Mouse (Mus musculus): Measurements from ENCODE around the gene Lpo. TPM values are rescaled to one million over a fixed set of nuclear protein-coding genes. Genes with fewer than 3 reads are reported as not detected.
A peak's percentile ranks its signal among the peaks of the same experiment; 100 is the strongest.

The Lpo gene
- polyA plus RNA-seq, 1 experiment from 2014 or later = 1.0 TPM

DNA sequence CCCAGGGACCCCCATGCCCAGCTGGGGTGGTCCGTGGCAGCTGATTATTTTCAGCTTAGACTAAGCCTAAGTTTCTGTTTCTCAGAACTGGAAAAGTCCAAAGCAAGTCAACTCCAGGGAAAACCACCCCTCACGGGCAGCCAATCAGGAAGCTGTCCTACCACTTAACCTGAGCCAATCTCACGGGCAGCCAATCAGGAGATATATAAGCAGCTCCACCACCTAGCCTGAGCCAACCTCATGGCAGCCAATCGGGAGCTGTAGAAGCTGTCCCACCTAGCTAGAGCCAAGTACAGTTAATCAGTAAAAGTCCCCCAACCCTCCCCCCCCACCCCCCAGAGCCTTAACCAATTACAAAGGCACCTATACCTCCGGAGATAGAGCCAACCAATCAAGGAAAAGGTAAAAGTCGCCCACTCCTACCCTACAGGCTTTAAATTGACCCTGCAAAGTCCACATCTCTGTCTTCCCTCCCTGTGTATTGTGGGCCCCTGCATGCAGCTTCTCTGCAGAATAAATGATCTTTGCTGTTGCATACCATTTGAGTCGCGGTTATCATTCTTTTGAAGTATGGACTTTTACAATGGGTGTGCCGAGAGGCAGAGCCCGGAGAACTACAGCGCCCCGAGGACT lies 19.0 kb upstream of the Lpo start:
- H3K4me3 ChIP-seq = no peak overlapping the region
- no peak overlapping the region for H3K27ac ChIP-seq (replicated peaks)
- H3K4me1 ChIP-seq = no peaks in the 10 kb centered on the region
- 85% methylated on average over 12 of the region's 12 CpGs for WGBS
- no peak overlapping the region for H3K4me2 ChIP-seq (replicated peaks)
- no peaks in the 10 kb centered on the region for H3K36me3 ChIP-seq
- no peak for ATAC-seq (ENCODE audit: low FRiP score, low read depth)
- H3K9ac ChIP-seq (replicated peaks) = no peak overlapping the region
- no peaks in the 10 kb centered on the region for H3K9me3 ChIP-seq
- no peaks in the 10 kb centered on the region for H3K27me3 ChIP-seq

DNA sequence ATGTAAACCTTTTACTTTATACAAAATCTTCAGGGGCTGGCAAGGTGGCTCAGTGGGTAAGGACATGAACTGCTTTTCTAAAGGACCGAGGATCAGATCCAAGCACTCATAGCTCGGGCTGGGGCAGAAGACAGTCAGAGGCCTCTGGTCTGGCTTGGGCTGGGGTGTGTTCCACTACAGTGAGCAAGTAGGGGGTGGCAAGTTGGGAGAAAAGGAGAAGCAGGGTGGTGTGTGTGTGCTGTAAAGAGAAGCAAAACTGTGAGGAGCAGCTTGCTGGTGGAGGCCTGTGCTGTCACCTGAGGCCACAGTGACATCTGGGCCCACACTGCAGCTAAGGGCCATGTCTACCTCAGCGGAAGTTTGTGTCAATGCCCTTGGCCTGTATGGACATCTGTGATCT lies 13.3 kb upstream of the Lpo start:
- no peak overlapping the region for H3K9ac ChIP-seq (replicated peaks)
- H3K4me3 ChIP-seq = no peak overlapping the region
- H3K36me3 ChIP-seq = no peaks in the 10 kb centered on the region
- no peaks in the 10 kb centered on the region for H3K4me1 ChIP-seq
- no peaks in the 10 kb centered on the region; the same call in 1 of the 2 replicates for H3K27me3 ChIP-seq
- no peak for ATAC-seq (ENCODE audit: low FRiP score, low read depth)
- no peak overlapping the region for H3K4me2 ChIP-seq (replicated peaks)
- no peaks in the 10 kb centered on the region for H3K9me3 ChIP-seq
- H3K27ac ChIP-seq (replicated peaks) = no peak overlapping the region
- WGBS = 90% methylated on average over 3 of the region's 3 CpGs

GRCm38 (mm10) chr11:87840676-87841075 lies 12.6 kb upstream of the Lpo start:
- H3K27ac ChIP-seq (replicated peaks) = no peak overlapping the region
- no peaks in the 10 kb centered on the region for H3K36me3 ChIP-seq
- H3K4me3 ChIP-seq = no peak overlapping the region
- H3K27me3 ChIP-seq = no peaks in the 10 kb centered on the region; the same call in 1 of the 2 replicates
- H3K4me2 ChIP-seq (replicated peaks) = no peak overlapping the region
- H3K9ac ChIP-seq (replicated peaks) = no peak overlapping the region
- WGBS = 89% methylated on average over 8 of the region's 8 CpGs
- no peaks in the 10 kb centered on the region for H3K9me3 ChIP-seq
- H3K4me1 ChIP-seq = no peaks in the 10 kb centered on the region
- no peak for ATAC-seq (ENCODE audit: low FRiP score, low read depth)

- Histone ChIP-seq H3K4me1 (peaks cover 10% of the 10 kb centered on the region), H3K27me3 (peaks cover 14% of the 10 kb centered on the region), H3K9me3 (no peaks in the 10 kb centered on the region), H3K36me3 (no peaks in the 10 kb centered on the region), H3K27ac (replicated peaks) (no peak overlapping the region), H3K4me3 (no peak overlapping the region), H3K9ac (replicated peaks) (no peak overlapping the region), H3K4me2 (replicated peaks) (no peak overlapping the region)
- ATAC-seq (ENCODE audit: low FRiP score, low read depth) = no peak
- WGBS = 43% methylated on average over 5 of the region's 5 CpGs
Measured at GRCm38 (mm10) chr11:87821502-87821901, 6.6 kb downstream of the Lpo start.

GRCm38 (mm10) chr11:87817443-87817773 lies 10.7 kb downstream of the Lpo start:
- 30% methylated on average over 4 of the region's 4 CpGs for WGBS
- no peaks in the 10 kb centered on the region for H3K36me3 ChIP-seq
- peak overlapping the region; percentile 49; the same call in 1 of the 2 replicates for H3K9ac ChIP-seq (replicated peaks)
- H3K9me3 ChIP-seq = no peaks in the 10 kb centered on the region
- H3K4me1 ChIP-seq = peaks cover 19% of the 10 kb centered on the region
- peak overlapping the region; percentile 67 for H3K4me2 ChIP-seq (replicated peaks)
- H3K4me3 ChIP-seq = peak overlapping the region; percentile 40
- peak overlapping the region; percentile 39; the same call in 1 of the 2 replicates for H3K27ac ChIP-seq (replicated peaks)
- no peak for ATAC-seq (ENCODE audit: low FRiP score, low read depth)
- H3K27me3 ChIP-seq = peaks cover 14% of the 10 kb centered on the region; the same call in 1 of the 2 replicates

GRCm38 (mm10) chr11:87816707-87817442 lies 11.2 kb downstream of the Lpo start:
- peak overlapping the region; percentile 49; the same call in 1 of the 2 replicates for H3K9ac ChIP-seq (replicated peaks)
- peak; percentile 90 for ATAC-seq (ENCODE audit: low FRiP score, low read depth)
- H3K4me1 ChIP-seq = peaks cover 19% of the 10 kb centered on the region
- 3% methylated on average over 31 of the region's 31 CpGs for WGBS
- H3K27me3 ChIP-seq = peaks cover 14% of the 10 kb centered on the region; the same call in 1 of the 2 replicates
- peak overlapping the region; percentile 54; the same call in 1 of the 2 replicates for H3K27ac ChIP-seq (replicated peaks)
- H3K9me3 ChIP-seq = no peaks in the 10 kb centered on the region
- H3K4me2 ChIP-seq (replicated peaks) = peak overlapping the region; percentile 67
- peak overlapping the region; percentile 40 for H3K4me3 ChIP-seq
- no peaks in the 10 kb centered on the region for H3K36me3 ChIP-seq

DNA sequence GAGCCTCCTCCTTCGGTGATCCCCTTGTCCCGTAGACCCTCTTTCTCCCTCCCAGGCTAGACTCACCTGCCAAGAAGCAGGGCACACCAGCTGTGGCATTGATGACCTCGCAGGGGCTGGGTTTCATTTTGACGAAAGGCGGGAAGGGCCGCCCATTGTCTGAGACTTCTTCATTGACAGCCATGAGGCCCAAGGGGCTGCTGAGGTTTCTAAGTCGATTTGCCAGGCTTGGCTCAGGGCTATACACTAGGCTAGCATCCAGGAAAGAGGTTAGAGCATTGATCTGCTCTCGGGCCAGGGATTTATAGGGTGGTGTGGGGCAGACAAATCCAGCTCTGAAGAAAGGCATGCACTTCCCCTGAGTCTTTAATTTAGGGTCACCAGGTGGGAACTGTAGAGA lies 13.3 kb downstream of the Lpo start:
- 75% methylated on average over 8 of the region's 8 CpGs for WGBS
- Histone ChIP-seq H3K4me3 (no peak overlapping the region), H3K9ac (replicated peaks) (no peak overlapping the region), H3K9me3 (no peaks in the 10 kb centered on the region), H3K4me1 (peaks cover 23% of the 10 kb centered on the region), H3K27ac (replicated peaks) (no peak overlapping the region), H3K27me3 (peaks cover 14% of the 10 kb centered on the region; the same call in 1 of the 2 replicates), H3K36me3 (no peaks in the 10 kb centered on the region), H3K4me2 (replicated peaks) (no peak overlapping the region)
- no peak for ATAC-seq (ENCODE audit: low FRiP score, low read depth)

- no peaks in the 10 kb centered on the region for H3K9me3 ChIP-seq
- H3K27ac ChIP-seq (replicated peaks) = no peak overlapping the region
- no peak overlapping the region for H3K4me3 ChIP-seq
- H3K9ac ChIP-seq (replicated peaks) = no peak overlapping the region
- H3K27me3 ChIP-seq = no peaks in the 10 kb centered on the region
- no peak overlapping the region for H3K4me2 ChIP-seq (replicated peaks)
- H3K4me1 ChIP-seq = peaks cover 12% of the 10 kb centered on the region
- no peak for ATAC-seq (ENCODE audit: low FRiP score, low read depth)
- 51% methylated on average over 4 of the region's 4 CpGs for WGBS
- no peaks in the 10 kb centered on the region for H3K36me3 ChIP-seq
Measured at GRCm38 (mm10) chr11:87811396-87811795, 16.7 kb downstream of the Lpo start.

DNA sequence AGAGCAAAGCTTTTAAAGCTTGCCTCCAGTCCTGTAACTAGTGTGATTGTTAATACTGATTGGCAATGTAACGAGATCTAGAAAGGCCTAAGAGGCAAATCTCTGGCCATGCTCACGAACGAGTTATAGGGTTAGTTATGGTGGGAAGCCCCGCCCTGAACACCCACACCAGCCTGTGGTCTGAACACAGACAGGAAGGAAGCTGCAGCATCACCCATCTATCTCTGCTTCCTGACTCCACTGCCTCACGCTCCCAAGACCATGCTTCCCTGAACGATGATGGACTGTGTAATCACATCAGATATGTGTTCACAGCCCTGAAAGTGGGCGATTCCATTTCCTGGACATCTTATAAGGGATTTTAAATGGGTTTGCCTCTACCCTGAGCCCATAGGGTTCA lies 19.9 kb downstream of the Lpo start:
- WGBS = 88% methylated on average over 7 of the region's 7 CpGs
- peaks cover 3% of the 10 kb centered on the region for H3K27me3 ChIP-seq
- no peaks in the 10 kb centered on the region for H3K36me3 ChIP-seq
- no peak overlapping the region for H3K4me2 ChIP-seq (replicated peaks)
- H3K4me3 ChIP-seq = no peak overlapping the region
- no peak overlapping the region for H3K27ac ChIP-seq (replicated peaks)
- no peaks in the 10 kb centered on the region for H3K9me3 ChIP-seq
- no peak for ATAC-seq (ENCODE audit: low FRiP score, low read depth)
- H3K4me1 ChIP-seq = peaks cover 4% of the 10 kb centered on the region; the same call in 1 of the 2 replicates
- H3K9ac ChIP-seq (replicated peaks) = no peak overlapping the region

DNA sequence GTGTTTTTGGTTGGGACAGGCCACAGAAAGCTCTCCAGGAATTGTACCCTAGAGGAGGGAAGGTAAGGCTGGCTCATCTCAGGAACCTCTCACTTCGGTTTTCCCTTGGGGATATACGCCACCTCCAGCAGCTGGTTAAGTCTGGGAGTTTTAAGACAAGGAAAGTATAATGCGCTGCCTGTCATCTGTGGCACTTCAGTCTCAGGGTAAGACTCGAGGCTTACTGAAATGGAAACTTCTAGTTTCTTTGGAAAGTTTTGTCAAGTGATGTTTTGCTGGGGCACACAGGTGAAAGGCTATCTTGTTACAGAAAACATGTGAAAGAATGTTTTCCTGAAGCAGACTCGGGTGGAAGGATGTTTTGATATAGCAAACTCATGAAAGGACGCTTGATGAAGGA lies 20.7 kb downstream of the Lpo start:
- no peak for ATAC-seq (ENCODE audit: low FRiP score, low read depth)
- Histone ChIP-seq H3K27ac (replicated peaks) (no peak overlapping the region), H3K9ac (replicated peaks) (no peak overlapping the region), H3K4me3 (no peak overlapping the region), H3K27me3 (peaks cover 6% of the 10 kb centered on the region), H3K36me3 (no peaks in the 10 kb centered on the region), H3K9me3 (no peaks in the 10 kb centered on the region), H3K4me2 (replicated peaks) (no peak overlapping the region), H3K4me1 (peaks cover 4% of the 10 kb centered on the region; the same call in 1 of the 2 replicates)
- WGBS = 81% methylated on average over 6 of the region's 6 CpGs

DNA sequence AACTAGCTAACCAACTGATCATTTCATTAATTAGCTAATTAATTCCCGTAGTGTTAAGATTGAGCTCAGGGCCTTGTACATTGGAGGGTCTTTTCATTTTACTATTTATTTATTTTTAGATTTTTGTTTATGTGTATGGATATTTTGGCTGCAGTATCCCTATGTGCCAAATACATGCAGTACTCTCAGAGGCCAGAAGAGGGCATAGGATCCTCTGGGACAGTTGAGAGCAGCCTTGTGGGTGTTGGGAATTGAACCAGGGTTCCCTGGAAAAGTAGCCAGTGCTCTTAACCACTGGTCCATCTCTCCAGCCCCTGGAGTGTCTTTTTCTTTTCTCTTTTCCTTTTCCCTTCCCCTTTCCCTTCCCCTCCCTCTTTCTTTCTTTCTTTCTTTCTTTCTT lies 22.6 kb downstream of the Lpo start:
- no peak overlapping the region for H3K9ac ChIP-seq (replicated peaks)
- no peak overlapping the region for H3K4me2 ChIP-seq (replicated peaks)
- peaks cover 6% of the 10 kb centered on the region for H3K27me3 ChIP-seq
- H3K4me3 ChIP-seq = no peak overlapping the region
- no peaks in the 10 kb centered on the region for H3K9me3 ChIP-seq
- ATAC-seq (ENCODE audit: low FRiP score, low read depth) = no peak
- 56% methylated on average over 1 of the region's 1 CpGs for WGBS
- H3K4me1 ChIP-seq = no peaks in the 10 kb centered on the region
- H3K27ac ChIP-seq (replicated peaks) = no peak overlapping the region
- no peaks in the 10 kb centered on the region for H3K36me3 ChIP-seq

DNA sequence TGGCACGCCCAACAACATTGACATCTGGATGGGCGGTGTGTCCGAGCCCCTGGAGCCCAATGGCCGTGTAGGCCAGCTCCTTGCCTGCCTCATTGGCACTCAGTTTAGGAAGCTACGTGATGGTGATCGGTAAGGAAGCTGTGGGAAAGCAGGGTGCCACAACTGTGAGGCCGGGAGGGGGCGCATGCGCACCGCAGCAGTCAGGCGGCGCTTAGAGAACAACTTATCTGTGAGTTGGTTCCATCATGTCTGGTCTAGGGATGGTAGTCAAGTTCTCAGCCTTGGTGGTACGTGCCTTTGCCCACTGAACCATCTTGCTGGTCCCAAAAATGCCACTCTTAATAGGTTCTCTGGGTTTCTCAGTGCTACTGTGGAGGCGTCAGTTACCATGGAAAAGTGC lies 25.5 kb downstream of the Lpo start:
- no peak for ATAC-seq (ENCODE audit: low FRiP score, low read depth)
- no peak overlapping the region for H3K4me2 ChIP-seq (replicated peaks)

More for the DNA sequence above, 25.5 kb downstream of the Lpo start:
- WGBS = 51% methylated on average over 14 of the region's 14 CpGs
- no peaks in the 10 kb centered on the region for H3K36me3 ChIP-seq
- H3K27me3 ChIP-seq = peaks cover 6% of the 10 kb centered on the region
- H3K9ac ChIP-seq (replicated peaks) = no peak overlapping the region
- no peak overlapping the region for H3K27ac ChIP-seq (replicated peaks)
- no peaks in the 10 kb centered on the region for H3K9me3 ChIP-seq
- no peaks in the 10 kb centered on the region for H3K4me1 ChIP-seq
- no peak overlapping the region for H3K4me3 ChIP-seq

All from midbrain, embryonic 12.5 days (tissue).